In the genomic region with DNA sequence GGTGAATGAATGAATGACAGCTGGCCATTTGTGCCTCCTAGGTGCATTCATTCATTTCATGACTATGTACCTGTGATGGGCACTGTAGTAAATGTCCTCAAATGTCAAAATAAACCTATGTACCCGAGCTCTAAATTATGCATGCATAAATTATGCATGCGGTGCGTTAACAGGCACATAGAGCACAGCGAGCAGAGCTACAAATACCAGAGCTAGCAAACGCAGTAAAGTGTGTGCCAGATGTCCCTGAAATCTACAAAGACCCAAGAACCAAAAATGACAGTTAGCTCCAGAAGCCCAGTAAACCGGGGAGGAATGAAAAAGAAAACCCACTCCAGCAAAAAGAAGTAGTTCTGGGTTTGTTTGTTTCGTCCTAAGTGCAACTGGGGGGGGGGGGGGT, we compare ENCODE assay signal across 23 mouse cellular contexts. TPM values are rescaled to one million over a fixed set of nuclear protein-coding genes. Genes with fewer than 3 reads are reported as not detected.
DNase-seq lines count a peak whose midpoint lies in the region; ATAC-seq and TF ChIP-seq lines count a peak whose summit lies in the region.
"Had no signal": no experiment of that assay in that cellular context is flagged by ENCODE, and none has a peak within 500 bp of the region (broad histone marks: within the 10 kb centered on the region; RNA-seq: fewer than 3 reads in every experiment).

No protein-coding gene starts in this region.

- H3K27ac ChIP-seq in forebrain, embryonic 13.5 days = peak overlapping the region; percentile 64; the same call in 1 of the 2 replicates
- no peak overlapping the region for H3K27ac ChIP-seq in forebrain, embryonic 11.5 days (ENCODE audit: low read depth, low read length)
- no peak overlapping the region for H3K27ac ChIP-seq in midbrain, embryonic 13.5 days
- H3K27ac ChIP-seq in midbrain, embryonic 16.5 days (ENCODE audit: low read length) = no peak overlapping the region
- peak overlapping the region; percentile 16; the same call in 1 of the 2 replicates for H3K27ac ChIP-seq in thymus, adult 2 months (ENCODE audit: control insufficient read depth, insufficient read depth, low read length)
- 0 out of 2 replicates have a peak overlapping the region, but pooled peaks have one; percentile 18 for H3K27ac ChIP-seq in neural tube, embryonic 15.5 days (replicated peaks)
- H3K27ac ChIP-seq: embryonic facial prominence, embryonic 10.5 days; heart, embryonic 10.5 days; hindbrain, postnatal 0 days had no signal

- no peak overlapping the region for H3K4me2 ChIP-seq in forebrain, embryonic 13.5 days
- H3K4me2 ChIP-seq in forebrain, embryonic 11.5 days (ENCODE audit: low read depth, low read length, severe bottlenecking) = no peak overlapping the region
- 0 out of 2 replicates have a peak overlapping the region, but pooled peaks have one; percentile 2 for H3K4me2 ChIP-seq in midbrain, embryonic 13.5 days (replicated peaks)
- H3K4me2 ChIP-seq in midbrain, embryonic 16.5 days (ENCODE audit: low read length) = no peak overlapping the region
- H3K4me2 ChIP-seq in neural tube, embryonic 15.5 days = no peak overlapping the region
- H3K4me2 ChIP-seq: hindbrain, embryonic 12.5 days had no signal

- H3K4me1 ChIP-seq in forebrain, embryonic 13.5 days = peaks cover 18% of the 10 kb centered on the region
- peaks cover 4% of the 10 kb centered on the region; the same call in 1 of the 2 replicates for H3K4me1 ChIP-seq in forebrain, embryonic 11.5 days (replicated peaks; ENCODE audit: control insufficient read depth, insufficient read depth, low read length)
- peaks cover 19% of the 10 kb centered on the region for H3K4me1 ChIP-seq in midbrain, embryonic 13.5 days (replicated peaks)
- peaks cover 16% of the 10 kb centered on the region for H3K4me1 ChIP-seq in midbrain, embryonic 16.5 days (ENCODE audit: control insufficient read depth, insufficient read depth, low read length)
- peaks cover 66% of the 10 kb centered on the region for H3K4me1 ChIP-seq in thymus, adult 2 months (replicated peaks; ENCODE audit: control insufficient read depth, insufficient read depth, low read length)
- H3K4me1 ChIP-seq in neural tube, embryonic 15.5 days = peaks cover 15% of the 10 kb centered on the region

- 0 out of 2 replicates have a peak, but pooled peaks cover 4% of the 10 kb centered on the region for H3K9me3 ChIP-seq in forebrain, embryonic 13.5 days (replicated peaks)
- H3K9me3 ChIP-seq in forebrain, embryonic 11.5 days (ENCODE audit: control insufficient read depth, low read length) = no peaks in the 10 kb centered on the region
- no peaks in the 10 kb centered on the region; the same call in 1 of the 2 replicates for H3K9me3 ChIP-seq in midbrain, embryonic 13.5 days
- H3K9me3 ChIP-seq in midbrain, embryonic 16.5 days (replicated peaks; ENCODE audit: control insufficient read depth, low read length, poor library complexity, severe bottlenecking) = no peaks in the 10 kb centered on the region
- no peaks in the 10 kb centered on the region for H3K9me3 ChIP-seq in neural tube, embryonic 15.5 days (replicated peaks)
- H3K9me3 ChIP-seq: embryonic facial prominence, embryonic 10.5 days; heart, embryonic 10.5 days; hindbrain, embryonic 12.5 days had no signal

- no peaks in the 10 kb centered on the region for H3K27me3 ChIP-seq in forebrain, embryonic 13.5 days
- no peaks in the 10 kb centered on the region for H3K27me3 ChIP-seq in forebrain, embryonic 11.5 days (ENCODE audit: control insufficient read depth, insufficient read depth, low read length)
- no peaks in the 10 kb centered on the region for H3K27me3 ChIP-seq in midbrain, embryonic 13.5 days
- H3K27me3 ChIP-seq in midbrain, embryonic 16.5 days (ENCODE audit: control insufficient read depth, insufficient read depth, low read depth, low read length) = no peaks in the 10 kb centered on the region
- no peaks in the 10 kb centered on the region for H3K27me3 ChIP-seq in thymus, adult 2 months (ENCODE audit: control insufficient read depth, insufficient read depth, low read length)
- no peaks in the 10 kb centered on the region for H3K27me3 ChIP-seq in neural tube, embryonic 15.5 days (replicated peaks)
- H3K27me3 ChIP-seq: hindbrain, embryonic 12.5 days had no signal

- no peak for TF ChIP-seq POLR2A in thymus, adult 2 months (IDR thresholded peaks at IDR 0.05; ENCODE audit: control insufficient read depth, extremely low read depth, insufficient read depth, low read length, poor library complexity)

- ATAC-seq in forebrain, embryonic 13.5 days = peak; percentile 41; the same call in 1 of the 2 replicates
- ATAC-seq in forebrain, embryonic 11.5 days (replicated peaks; ENCODE audit: low FRiP score) = no peak
- no peak for ATAC-seq in midbrain, embryonic 13.5 days
- ATAC-seq in midbrain, embryonic 16.5 days = no peak
- ATAC-seq in neural tube, embryonic 15.5 days (ENCODE audit: low FRiP score) = no peak
- ATAC-seq: hindbrain, postnatal 0 days had no signal

- no peak for TF ChIP-seq CTCF in thymus, adult 2 months (IDR thresholded peaks at IDR 0.05; ENCODE audit: borderline replicate concordance, control insufficient read depth, extremely low read depth, insufficient read depth, low read length, poor library complexity)

- H3K9ac ChIP-seq in forebrain, embryonic 13.5 days = no peak overlapping the region
- H3K9ac ChIP-seq in forebrain, embryonic 11.5 days (ENCODE audit: low read length) = no peak overlapping the region
- H3K9ac ChIP-seq in midbrain, embryonic 13.5 days (replicated peaks) = no peak overlapping the region
- no peak overlapping the region for H3K9ac ChIP-seq in midbrain, embryonic 16.5 days (ENCODE audit: low read depth, low read length)
- H3K9ac ChIP-seq in neural tube, embryonic 15.5 days (replicated peaks) = no peak overlapping the region
- H3K9ac ChIP-seq: hindbrain, embryonic 12.5 days had no signal

- no peak for DNase-seq in forebrain, embryonic 11.5 days (ENCODE audit: low spot score)
- no peak for DNase-seq in thymus, adult 2 months
- DNase-seq in thymus, adult 18-20 months = no peak
- no peak for DNase-seq in adrenal gland, adult 8-10 months
- DNase-seq: adrenal gland, postnatal 14 days; cerebellum, adult 2 months; cerebellum, postnatal 10 days; gastrocnemius, postnatal 36 days; heart, adult 11 months; heart, postnatal 10 days; heart, postnatal 4 days had no signal

- no peak overlapping the region for H3K4me3 ChIP-seq in forebrain, embryonic 13.5 days
- no peak overlapping the region for H3K4me3 ChIP-seq in forebrain, embryonic 11.5 days (ENCODE audit: low read depth, low read length)
- H3K4me3 ChIP-seq in midbrain, embryonic 13.5 days (replicated peaks) = no peak overlapping the region
- no peak overlapping the region for H3K4me3 ChIP-seq in midbrain, embryonic 16.5 days (ENCODE audit: low read depth, low read length)
- no peak overlapping the region for H3K4me3 ChIP-seq in thymus, adult 2 months (ENCODE audit: control insufficient read depth, insufficient read depth, low read length)
- H3K4me3 ChIP-seq in neural tube, embryonic 15.5 days (replicated peaks) = no peak overlapping the region
- H3K4me3 ChIP-seq: embryonic facial prominence, embryonic 10.5 days; heart, embryonic 10.5 days; hindbrain, embryonic 12.5 days had no signal

- 28% methylated on average over 7 of the region's 7 CpGs for WGBS in forebrain, embryonic 13.5 days
- 60% methylated on average over 7 of the region's 7 CpGs for WGBS in forebrain, embryonic 11.5 days
- WGBS in midbrain, embryonic 13.5 days = 42% methylated on average over 7 of the region's 7 CpGs
- WGBS in midbrain, embryonic 16.5 days = 30% methylated on average over 7 of the region's 7 CpGs
- WGBS in thymus, adult 2 months = 41% methylated on average over 7 of the region's 7 CpGs
- WGBS in neural tube, embryonic 15.5 days = 39% methylated on average over 7 of the region's 7 CpGs

- no peaks in the 10 kb centered on the region for H3K36me3 ChIP-seq in forebrain, embryonic 13.5 days (ENCODE audit: poor library complexity, severe bottlenecking)
- H3K36me3 ChIP-seq in forebrain, embryonic 11.5 days (ENCODE audit: control insufficient read depth, insufficient read depth, low read length) = no peaks in the 10 kb centered on the region
- no peaks in the 10 kb centered on the region for H3K36me3 ChIP-seq in midbrain, embryonic 13.5 days
- no peaks in the 10 kb centered on the region for H3K36me3 ChIP-seq in midbrain, embryonic 16.5 days (ENCODE audit: control insufficient read depth, insufficient read depth, low read length)
- peaks cover 11% of the 10 kb centered on the region for H3K36me3 ChIP-seq in thymus, adult 2 months (ENCODE audit: control insufficient read depth, insufficient read depth, low read length)
- H3K36me3 ChIP-seq in neural tube, embryonic 15.5 days = no peaks in the 10 kb centered on the region
- H3K36me3 ChIP-seq: embryonic facial prominence, embryonic 10.5 days; heart, embryonic 10.5 days; hindbrain, embryonic 12.5 days had no signal

RNA-seq across cellular contexts. Expression of a gene that starts 29.1 kb away (rescaled TPM):
- polyA plus RNA-seq in forebrain, embryonic 13.5 days (2015; fragmentation: Nextera tagmentation; extraction: Ambion mirVana) = 0.26 and 0.91 TPM in 2 replicates
- polyA plus RNA-seq in forebrain, embryonic 11.5 days (2014; fragmentation: Nextera tagmentation; extraction: Ambion mirVana) = 3.0 and 4.2 TPM in 2 replicates
- polyA plus RNA-seq in midbrain, embryonic 13.5 days (2015; fragmentation: Nextera tagmentation; extraction: Ambion mirVana) = 1.0 and 1.6 TPM in 2 replicates
- 0.16 and 0.23 TPM in 2 replicates for polyA plus RNA-seq in midbrain, embryonic 16.5 days (2015; fragmentation: Nextera tagmentation; extraction: Ambion mirVana)
- 139 and 162 TPM in 2 replicates for polyA plus RNA-seq in thymus, adult 2 months (2012; rRNA removed)
- polyA plus RNA-seq in neural tube, embryonic 15.5 days (2015; fragmentation: Nextera tagmentation; extraction: Ambion mirVana) = 0.35 and 4.8 TPM in 2 replicates
- total RNA-seq in adrenal gland, adult 8-10 months (2022) = 1 to 10 TPM in 3 of 4 experiments, under 1 TPM in 1; 0.66 to 1.7 (median 1.3) TPM

RNA-seq across cellular contexts. Expression of a gene that starts 36.5 kb away (rescaled TPM):
- polyA plus RNA-seq in forebrain, embryonic 13.5 days (2015; fragmentation: Nextera tagmentation; extraction: Ambion mirVana) = not detected in 2 replicates
- polyA plus RNA-seq in forebrain, embryonic 11.5 days (2014; fragmentation: Nextera tagmentation; extraction: Ambion mirVana) = not detected in 2 replicates
- polyA plus RNA-seq in midbrain, embryonic 13.5 days (2015; fragmentation: Nextera tagmentation; extraction: Ambion mirVana) = not detected in 2 replicates
- polyA plus RNA-seq in midbrain, embryonic 16.5 days (2015; fragmentation: Nextera tagmentation; extraction: Ambion mirVana) = not detected in 2 replicates
- polyA plus RNA-seq in thymus, adult 2 months (2012; rRNA removed) = 0.09 TPM in 2 replicates
- 0.08 TPM in 1 of 2 replicates, not detected in the other for polyA plus RNA-seq in neural tube, embryonic 15.5 days (2015; fragmentation: Nextera tagmentation; extraction: Ambion mirVana)
- not detected for total RNA-seq in adrenal gland, adult 8-10 months (2022)
- total RNA-seq: adrenal gland, postnatal 14 days; gastrocnemius, adult 8-10 months; gastrocnemius, postnatal 36 days; heart, postnatal 10 days; heart, postnatal 4 days; hindbrain, postnatal 0 days; MEL had no signal
- polyA plus RNA-seq: cerebellum, adult 2 months; embryonic facial prominence, embryonic 10.5 days; heart, embryonic 10.5 days; heart, embryonic 14.5 days; hindbrain, embryonic 12.5 days; hindbrain, postnatal 0 days; intestine, embryonic 14.5 days had no signal

Comparison
In these comparisons a context has a peak if more than half of its experiments do, and no peak if none do; other contexts are left out.
1. H3K27ac ChIP-seq: peak in forebrain, embryonic 13.5 days (single experiment), thymus, adult 2 months (single experiment) and neural tube, embryonic 15.5 days (single experiment); none in forebrain, embryonic 11.5 days (single experiment), midbrain, embryonic 13.5 days (single experiment) and midbrain, embryonic 16.5 days (single experiment).
2. RNA of a gene that starts 29.1 kb away (polyA plus RNA-seq): 139 to 162 TPM in thymus, adult 2 months; 3.0 to 4.2 TPM in forebrain, embryonic 11.5 days, 1.0 to 1.6 TPM in midbrain, embryonic 13.5 days, 0.35 to 4.8 TPM in neural tube, embryonic 15.5 days, 0.26 to 0.91 TPM in forebrain, embryonic 13.5 days and 0.16 to 0.23 TPM in midbrain, embryonic 16.5 days; every median in the first group is over 10 times any median in the second.